Comparison of ENCODE assay signal across 7 mouse cellular contexts in the genomic region with DNA sequence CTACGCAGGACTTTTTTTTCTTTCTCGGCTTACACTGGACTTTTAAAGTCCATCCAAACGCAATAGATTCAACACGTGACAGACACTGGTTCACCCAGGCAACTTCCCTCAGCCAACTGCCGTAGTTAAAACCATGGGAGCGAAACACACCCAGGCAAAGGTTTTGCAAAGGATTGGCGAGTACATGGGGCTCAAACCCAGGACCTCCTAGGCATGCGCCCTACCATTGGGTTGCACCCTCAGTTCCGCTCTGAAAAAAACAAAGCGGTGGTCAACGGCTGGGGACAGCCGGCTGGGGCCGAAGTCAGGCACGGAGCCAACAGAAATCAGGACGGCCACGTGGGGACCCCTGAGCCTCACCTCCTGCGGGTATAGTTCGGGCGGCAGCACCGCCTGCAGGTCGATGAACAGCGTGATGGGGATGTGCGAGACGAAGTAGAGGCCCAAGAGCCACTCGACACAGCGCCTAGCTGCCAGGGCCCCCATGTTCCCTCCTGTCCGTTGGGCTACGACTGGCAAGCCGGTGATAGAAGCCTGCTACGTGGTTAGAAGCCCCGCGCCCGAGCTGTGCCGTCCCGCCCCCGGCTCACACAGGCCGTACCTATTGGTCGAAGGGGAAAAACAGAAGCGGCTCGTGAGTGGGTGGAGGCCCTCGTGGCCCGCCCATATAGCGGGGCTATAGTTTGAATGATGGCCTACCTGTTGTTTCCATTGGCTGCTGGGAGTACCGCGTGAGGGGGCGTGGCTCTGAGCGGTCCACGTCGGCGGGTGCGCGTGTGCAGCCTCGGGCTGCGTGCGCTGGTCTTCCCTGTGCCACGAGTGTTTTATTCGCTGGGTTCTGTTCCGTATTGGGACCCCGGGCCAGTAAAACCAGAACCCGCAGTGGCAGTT. TPM values are rescaled to one million over a fixed set of nuclear protein-coding genes. Genes with fewer than 3 reads are reported as not detected.
DNase-seq lines count a peak whose midpoint lies in the region; ATAC-seq lines count a peak whose summit lies in the region.

Gene Tmem97 (minus strand): TSS at position 610 of the 891 bp plus-strand sequence.

- H3K9ac ChIP-seq in embryonic facial prominence, embryonic 12.5 days = peak within 1 kb of the TSS; percentile 73
- peak within 1 kb of the TSS; percentile 67 for H3K9ac ChIP-seq in limb, embryonic 11.5 days (ENCODE audit: low read length)
- peak within 1 kb of the TSS; percentile 60 for H3K9ac ChIP-seq in midbrain, embryonic 14.5 days (replicated peaks; ENCODE audit: low read length)

- no peaks in the 10 kb centered on the region for H3K27me3 ChIP-seq in embryonic facial prominence, embryonic 12.5 days
- no peaks in the 10 kb centered on the region for H3K27me3 ChIP-seq in limb, embryonic 11.5 days (ENCODE audit: control insufficient read depth, insufficient read depth, low read length)
- no peaks in the 10 kb centered on the region for H3K27me3 ChIP-seq in midbrain, embryonic 14.5 days (ENCODE audit: control insufficient read depth, insufficient read depth, low read length)

- WGBS in embryonic facial prominence, embryonic 12.5 days = under 1% methylated on average over 60 of the region's 60 CpGs
- under 1% methylated on average over 60 of the region's 60 CpGs for WGBS in limb, embryonic 11.5 days
- under 1% methylated on average over 60 of the region's 60 CpGs for WGBS in midbrain, embryonic 14.5 days

- H3K36me3 ChIP-seq in embryonic facial prominence, embryonic 12.5 days = peaks cover 4% of the 10 kb centered on the region
- no peaks in the 10 kb centered on the region; the same call in 1 of the 2 replicates for H3K36me3 ChIP-seq in limb, embryonic 11.5 days (ENCODE audit: control insufficient read depth, insufficient read depth, low read length)
- peaks cover 3% of the 10 kb centered on the region for H3K36me3 ChIP-seq in midbrain, embryonic 14.5 days (ENCODE audit: control insufficient read depth, insufficient read depth, low read length)

- peak within 1 kb of the TSS; percentile 70 for H3K4me3 ChIP-seq in embryonic facial prominence, embryonic 12.5 days
- peak within 1 kb of the TSS; percentile 56 for H3K4me3 ChIP-seq in limb, embryonic 11.5 days (ENCODE audit: low read depth, low read length)
- H3K4me3 ChIP-seq in midbrain, embryonic 14.5 days (replicated peaks; ENCODE audit: low read depth, low read length) = peak within 1 kb of the TSS; percentile 60

- DNase-seq in adrenal gland, postnatal 25 days = peak; percentile 93
- peak; percentile 100 for DNase-seq in heart, adult 11 months
- peak; percentile 94 for DNase-seq in kidney, adult 18-20 months
- DNase-seq in limb, embryonic 11.5 days (ENCODE audit: low spot score) = peak; percentile 96
- DNase-seq in midbrain, embryonic 14.5 days = peak; percentile 97
- peak; percentile 89 to 90 for DNase-seq in spleen, adult 18-20 months

- peak within 1 kb of the TSS; percentile 81 for H3K27ac ChIP-seq in embryonic facial prominence, embryonic 12.5 days
- H3K27ac ChIP-seq in limb, embryonic 11.5 days (replicated peaks; ENCODE audit: low read depth, low read length) = peak within 1 kb of the TSS; percentile 50
- H3K27ac ChIP-seq in midbrain, embryonic 14.5 days (replicated peaks; ENCODE audit: low read depth, low read length) = peak within 1 kb of the TSS; percentile 83

- H3K9me3 ChIP-seq in embryonic facial prominence, embryonic 12.5 days = 0 out of 2 replicates have a peak, but pooled peaks cover 2% of the 10 kb centered on the region
- H3K9me3 ChIP-seq in limb, embryonic 11.5 days (ENCODE audit: control insufficient read depth, low read length) = no peaks in the 10 kb centered on the region
- H3K9me3 ChIP-seq in midbrain, embryonic 14.5 days (ENCODE audit: control insufficient read depth, low read length) = no peaks in the 10 kb centered on the region

- peak; percentile 100 for ATAC-seq in embryonic facial prominence, embryonic 12.5 days (ENCODE audit: insufficient number of reproducible peaks, insufficient read depth, low FRiP score, low TSS enrichment)
- ATAC-seq in limb, embryonic 11.5 days (ENCODE audit: insufficient number of reproducible peaks, low FRiP score, low TSS enrichment, low read depth) = peak; percentile 100
- peak; percentile 100 for ATAC-seq in midbrain, embryonic 14.5 days (ENCODE audit: low FRiP score, low TSS enrichment)

- peak within 1 kb of the TSS; percentile 72 for H3K4me2 ChIP-seq in embryonic facial prominence, embryonic 12.5 days (replicated peaks)
- H3K4me2 ChIP-seq in limb, embryonic 11.5 days (ENCODE audit: low read depth, severe bottlenecking) = peak within 1 kb of the TSS; percentile 62
- H3K4me2 ChIP-seq in midbrain, embryonic 14.5 days (ENCODE audit: low read length) = peak within 1 kb of the TSS; percentile 80

- H3K4me1 ChIP-seq in embryonic facial prominence, embryonic 12.5 days = peaks cover 12% of the 10 kb centered on the region
- peaks cover 8% of the 10 kb centered on the region; the same call in 1 of the 2 replicates for H3K4me1 ChIP-seq in limb, embryonic 11.5 days (ENCODE audit: control insufficient read depth, insufficient read depth, low read length)
- peaks cover 11% of the 10 kb centered on the region for H3K4me1 ChIP-seq in midbrain, embryonic 14.5 days (ENCODE audit: control insufficient read depth, insufficient read depth, low read length)

RNA-seq across cellular contexts. Expression of gene Tmem97, which starts in this region (rescaled TPM):
- total RNA-seq in adrenal gland, postnatal 25 days (2021) = 63.8 and 70.1 TPM in 2 replicates
- polyA plus RNA-seq in embryonic facial prominence, embryonic 12.5 days (2016; fragmentation: Nextera tagmentation; extraction: Ambion mirVana) = 55.9 and 56.0 TPM in 2 replicates
- polyA plus RNA-seq in limb, embryonic 11.5 days (2014; fragmentation: Nextera tagmentation; extraction: Ambion mirVana) = 83.3 and 83.8 TPM in 2 replicates
- polyA plus RNA-seq in midbrain, embryonic 14.5 days (2014; fragmentation: Nextera tagmentation; extraction: Ambion mirVana) = 32.0 and 32.8 TPM in 2 replicates

Comparison
In these comparisons a context has a peak if more than half of its experiments do, and no peak if none do; other contexts are left out.
1. Peak in every context shown above with its lines: DNase-seq, ATAC-seq, H3K4me3 ChIP-seq and H3K27ac ChIP-seq.